Comparison of ENCODE assay signal across 16 mouse cellular contexts in genomic region chr19:24327921-24328320, GRCm38 (mm10).
"Had no signal": no experiment of that assay in that cellular context is flagged by ENCODE, and none has a peak within 500 bp of the region (broad histone marks: within the 10 kb centered on the region; RNA-seq: fewer than 3 reads in every experiment).

No protein-coding gene starts in this region.

- H3K27ac ChIP-seq: neural tube, embryonic 13.5 days; neural tube, embryonic 15.5 days; stomach, embryonic 15.5 days; stomach, postnatal 0 days had no signal

- H3K4me1 ChIP-seq: stomach, embryonic 15.5 days had no signal

- H3K4me3 ChIP-seq: neural tube, embryonic 13.5 days; neural tube, embryonic 15.5 days; stomach, embryonic 15.5 days had no signal

- DNase-seq: retina, postnatal 1 day; right cerebral cortex, adult 18-20 months; right cerebral cortex, postnatal 14 days; right cerebral cortex, postnatal 25 days; right cerebral cortex, postnatal 4 days; spleen, adult 18-20 months; thymus, adult 18-20 months; thymus, adult 2 months; thymus, postnatal 14 days; thymus, postnatal 25 days; thymus, postnatal 36 days; thymus, postnatal 4 days had no signal

- H3K27me3 ChIP-seq: neural tube, embryonic 13.5 days; neural tube, embryonic 15.5 days; stomach, embryonic 15.5 days had no signal

- H3K9ac ChIP-seq: neural tube, embryonic 13.5 days; neural tube, embryonic 15.5 days; stomach, embryonic 15.5 days had no signal

- H3K9me3 ChIP-seq: neural tube, embryonic 13.5 days; neural tube, embryonic 15.5 days; stomach, embryonic 15.5 days had no signal

- H3K36me3 ChIP-seq: neural tube, embryonic 13.5 days; neural tube, embryonic 15.5 days; stomach, embryonic 15.5 days had no signal
